Mouse (Mus musculus): ENCODE measurements around the gene Opn3. TPM values are rescaled to one million over a fixed set of nuclear protein-coding genes. Genes with fewer than 3 reads are reported as not detected.

The Opn3 gene
- 1.1 TPM for polyA plus RNA-seq (2015; fragmentation: Illumina TruSeq; extraction: RNeasy Lipid Tissue Mini Kit (QIAGEN cat#74804); ENCODE audit: insufficient read depth, low replicate concordance)

DNA sequence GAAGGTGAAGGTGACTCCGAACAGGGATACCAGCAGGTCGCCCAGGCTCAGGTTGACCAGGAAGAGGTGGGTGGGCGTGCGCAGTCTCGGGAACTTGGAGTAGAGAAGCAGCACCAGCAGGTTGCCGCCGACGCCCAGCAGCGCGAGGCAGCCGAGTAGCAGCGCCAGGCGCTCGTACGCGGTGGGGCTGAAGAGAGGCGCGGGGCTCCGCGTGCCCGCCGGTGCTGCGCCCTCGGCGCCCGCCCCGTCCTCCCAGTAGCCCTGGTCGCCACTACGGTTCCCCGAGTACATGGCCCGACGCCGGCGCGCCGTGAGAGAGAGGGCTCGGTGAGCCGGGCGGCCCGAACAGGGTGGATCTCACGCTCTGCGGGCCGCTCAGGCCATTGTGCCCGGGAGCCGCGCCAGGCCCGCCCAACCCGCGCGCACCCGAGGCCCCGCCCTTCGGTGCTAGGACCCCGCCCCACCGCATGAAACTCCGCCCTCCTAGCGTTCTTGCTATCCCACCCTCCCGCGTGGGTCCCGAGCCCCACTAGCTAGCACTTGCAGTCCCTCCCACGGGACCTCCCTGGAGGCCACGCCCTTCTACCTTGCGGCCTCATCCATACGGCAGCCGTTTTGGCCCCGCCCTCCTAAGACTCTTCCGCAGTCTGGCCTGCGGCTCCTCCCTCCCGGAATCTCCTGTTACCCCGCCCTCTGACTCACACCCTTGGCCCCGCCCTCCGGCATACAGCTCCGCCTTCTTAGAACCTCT, at the start of gene Opn3, which contains the start of gene Chml:
Gene Opn3 (minus strand): TSS at position 531 of the 751 bp plus-strand sequence.
Gene Chml (minus strand): TSS at position 656 of the 751 bp plus-strand sequence.

DNA sequence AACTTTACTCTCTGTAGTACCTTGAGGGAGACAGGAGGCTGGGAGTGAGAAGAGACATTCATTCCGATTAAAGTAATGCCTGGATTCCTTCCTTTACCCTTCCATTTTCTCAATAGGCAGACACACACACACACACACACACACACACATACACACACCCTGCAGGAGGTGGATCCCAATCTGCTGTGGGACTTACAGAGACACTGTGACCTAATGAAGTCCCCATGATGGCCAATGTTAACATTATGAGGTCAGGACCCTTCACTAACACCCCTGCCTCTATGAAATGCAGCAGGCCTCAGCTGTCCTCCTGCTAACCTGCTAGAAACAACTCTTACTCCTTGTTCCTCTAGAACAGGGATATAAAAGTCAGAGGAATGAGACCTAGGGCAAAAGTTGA, 5.7 kb upstream of the Opn3 start, which contains the start of gene Wdr64:
Gene Wdr64 (plus strand): TSS at position 301 of the 400 bp plus-strand sequence.

GRCm38 (mm10) chr1:175625257-175625879, 67.2 kb downstream of the Opn3 start, which contains the start of gene Fh1:
Fh1 (minus strand) TSS chr1:175625635.

DNA sequence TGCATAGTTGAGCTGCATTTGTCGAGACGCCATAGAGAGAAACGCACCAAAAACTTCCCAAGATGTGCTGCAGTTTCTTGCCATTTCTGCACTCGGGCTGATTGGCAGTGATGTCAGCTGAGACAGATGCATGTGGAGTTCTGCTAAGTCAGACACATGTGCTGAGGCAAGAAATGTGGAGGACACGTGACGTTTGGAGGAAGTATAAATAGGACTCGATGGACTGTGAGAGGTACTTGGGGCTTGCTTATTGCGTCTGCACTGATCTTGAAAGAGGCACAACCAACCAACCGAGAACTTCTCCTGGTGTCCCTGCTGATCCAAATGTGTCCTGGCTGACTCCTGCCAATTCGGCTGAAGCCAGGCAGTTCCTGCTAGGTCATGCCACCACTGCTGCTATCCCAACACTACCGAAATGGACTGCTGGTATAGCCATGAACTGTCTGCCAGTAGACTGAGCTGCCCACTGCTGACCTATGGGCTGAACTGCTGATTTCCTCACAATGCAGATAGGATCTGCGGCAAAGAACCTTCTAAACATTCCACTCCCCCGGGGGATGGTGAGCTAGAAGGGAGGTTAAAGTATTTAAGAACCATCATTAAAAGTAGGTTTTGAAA, 72.7 kb downstream of the Opn3 start, which contains the start of gene Kmo:
Gene Kmo (plus strand): TSS at position 568 of the 618 bp plus-strand sequence.

Other genes with a start within 250 kb of the Opn3 start
- 0.50 TPM for gene Rgs7, start 200.3 kb downstream of the Opn3 start, polyA plus RNA-seq (2015; fragmentation: Illumina TruSeq; extraction: RNeasy Lipid Tissue Mini Kit (QIAGEN cat#74804); ENCODE audit: insufficient read depth, low replicate concordance)
- gene Kmo, start 72.4 kb downstream of the Opn3 start, polyA plus RNA-seq (2015; fragmentation: Illumina TruSeq; extraction: RNeasy Lipid Tissue Mini Kit (QIAGEN cat#74804); ENCODE audit: insufficient read depth, low replicate concordance) = 126 TPM
- gene Fh1, start 67.1 kb downstream of the Opn3 start, polyA plus RNA-seq (2015; fragmentation: Illumina TruSeq; extraction: RNeasy Lipid Tissue Mini Kit (QIAGEN cat#74804); ENCODE audit: insufficient read depth, low replicate concordance) = 140 TPM
- 10.5 TPM for gene Chml, start 125 bp upstream of the Opn3 start, polyA plus RNA-seq (2015; fragmentation: Illumina TruSeq; extraction: RNeasy Lipid Tissue Mini Kit (QIAGEN cat#74804); ENCODE audit: insufficient read depth, low replicate concordance)
- gene Wdr64, start 5.8 kb upstream of the Opn3 start, polyA plus RNA-seq (2015; fragmentation: Illumina TruSeq; extraction: RNeasy Lipid Tissue Mini Kit (QIAGEN cat#74804); ENCODE audit: insufficient read depth, low replicate concordance) = not detected
- gene Exo1, start 187.8 kb upstream of the Opn3 start, polyA plus RNA-seq (2015; fragmentation: Illumina TruSeq; extraction: RNeasy Lipid Tissue Mini Kit (QIAGEN cat#74804); ENCODE audit: insufficient read depth, low replicate concordance) = 7.3 TPM
- gene Gm38100, start 227.6 kb upstream of the Opn3 start, polyA plus RNA-seq (2015; fragmentation: Illumina TruSeq; extraction: RNeasy Lipid Tissue Mini Kit (QIAGEN cat#74804); ENCODE audit: insufficient read depth, low replicate concordance) = not detected